Mouse (Mus musculus) erythroblast, embryonic 14.5 days (primary cell): Measurements from ENCODE around the gene Cela3b.

Experiments
- GATA1 ChIP-seq: IDR thresholded peaks from 2 replicates; pipeline ENCODE4 v1.6.1; 2012; ENCODE audit warnings: low read length, inconsistent platforms, mixed read lengths
- TAL1 ChIP-seq: IDR thresholded peaks from 3 replicates; pipeline ENCODE4 v1.6.1; 2012; ENCODE audit warnings: low read length, inconsistent platforms, mixed read lengths

DNA sequence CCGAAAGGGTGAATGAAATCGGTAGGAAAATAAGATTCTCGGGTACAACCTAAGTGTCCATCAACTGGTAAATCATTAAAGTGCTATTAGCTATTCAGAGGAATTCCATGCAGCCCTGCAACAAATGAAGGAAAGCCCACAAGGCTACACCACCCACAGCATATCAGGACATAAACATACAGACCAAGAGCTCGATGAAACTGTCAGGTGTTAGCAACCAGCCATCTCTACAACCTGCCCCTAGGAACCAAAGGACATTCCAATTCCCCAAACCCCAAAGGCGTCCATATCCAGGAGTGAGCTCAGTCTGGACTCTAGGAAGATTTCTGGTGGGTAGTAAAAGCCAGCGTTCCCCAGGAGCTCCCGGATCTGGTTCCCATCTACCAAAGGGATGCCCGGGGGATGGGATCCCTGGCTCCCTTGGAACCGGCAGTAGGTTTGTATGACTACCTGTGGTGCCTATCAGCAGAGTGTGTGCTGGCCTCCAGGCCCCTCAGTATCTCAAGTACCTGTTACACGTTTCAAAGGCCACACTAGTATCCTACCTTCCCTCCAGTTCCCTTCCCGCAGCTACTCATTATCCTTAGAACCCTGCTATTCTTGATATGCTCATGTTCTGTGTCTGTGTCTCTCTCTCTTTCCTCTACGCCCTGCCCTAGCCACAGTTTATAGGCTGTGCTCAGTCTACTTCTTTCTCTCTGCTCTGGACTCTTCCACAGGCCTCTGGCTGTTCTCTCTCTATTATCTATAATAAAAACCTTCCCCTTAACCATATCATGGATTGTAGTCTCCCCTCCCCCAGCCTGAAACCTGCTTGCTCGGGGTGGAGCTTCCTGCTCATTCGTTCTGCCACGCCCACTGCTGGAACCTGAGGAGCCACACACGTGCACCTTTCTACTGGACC is 49.4 kb downstream of the Cela3b start:
- TF ChIP-seq TAL1, result no peak
- no peak for TF ChIP-seq GATA1
